ENCODE assay signal across 13 mouse cellular contexts in genomic region chr3:126611624-126612023, GRCm38 (mm10). TPM values are rescaled to one million over a fixed set of nuclear protein-coding genes. Genes with fewer than 3 reads are reported as not detected.
DNase-seq lines count a peak whose midpoint lies in the region; ATAC-seq and TF ChIP-seq lines count a peak whose summit lies in the region.
"Had no signal": no experiment of that assay in that cellular context is flagged by ENCODE, and none has a peak within 500 bp of the region (broad histone marks: within the 10 kb centered on the region; RNA-seq: fewer than 3 reads in every experiment).

No protein-coding gene starts in this region.

- no peak overlapping the region for H3K4me3 ChIP-seq in heart, embryonic 14.5 days (ENCODE audit: control insufficient read depth in 1 of 2, insufficient read depth in 1 of 2, low read depth in 1 of 2, low read length in 2 of 2)
- no peak overlapping the region for H3K4me3 ChIP-seq in spleen, adult 2 months (ENCODE audit: extremely low read depth, insufficient read depth, insufficient read length)
- peak overlapping the region; percentile 16; the same call in 1 of the 2 replicates for H3K4me3 ChIP-seq in intestine, postnatal 0 days (ENCODE audit: low read depth, low read length)
- H3K4me3 ChIP-seq: lung, embryonic 15.5 days had no signal

- peak overlapping the region; percentile 60 to 79; a peak in 3 of 4 replicates for H3K27ac ChIP-seq in heart, embryonic 14.5 days (replicated peaks in 1 of 2; ENCODE audit: control insufficient read depth in 1 of 2, insufficient read depth in 1 of 2, low read depth in 2 of 2, low read length in 2 of 2)
- peak overlapping the region; percentile 75 for H3K27ac ChIP-seq in spleen, adult 2 months (ENCODE audit: insufficient read depth, low read length)
- H3K27ac ChIP-seq in intestine, postnatal 0 days (ENCODE audit: low read depth, low read length) = peak overlapping the region; percentile 90
- H3K27ac ChIP-seq: lung, embryonic 15.5 days had no signal

- no peaks in the 10 kb centered on the region for H3K27me3 ChIP-seq in heart, embryonic 14.5 days (ENCODE audit: control insufficient read depth, insufficient read depth, low read length)
- H3K27me3 ChIP-seq in spleen, adult 2 months (ENCODE audit: control insufficient read depth, insufficient read depth, low read length) = no peaks in the 10 kb centered on the region
- H3K27me3 ChIP-seq in intestine, postnatal 0 days (replicated peaks; ENCODE audit: control insufficient read depth, insufficient read depth, low read length) = no peaks in the 10 kb centered on the region
- H3K27me3 ChIP-seq: lung, embryonic 15.5 days had no signal

- peaks cover 23 to 64% of the 10 kb centered on the region in 2 experiments for H3K4me1 ChIP-seq in heart, embryonic 14.5 days (ENCODE audit: control insufficient read depth in 2 of 2, insufficient read depth in 2 of 2, low read length in 2 of 2)
- peaks cover 34% of the 10 kb centered on the region; the same call in 1 of the 2 replicates for H3K4me1 ChIP-seq in spleen, adult 2 months (ENCODE audit: control insufficient read depth, insufficient read depth, insufficient read length)
- H3K4me1 ChIP-seq in intestine, postnatal 0 days (replicated peaks; ENCODE audit: control insufficient read depth, insufficient read depth, low read length) = peaks cover 11% of the 10 kb centered on the region

- TF ChIP-seq CTCF in spleen, adult 2 months (IDR thresholded peaks at IDR 0.05; ENCODE audit: extremely low read depth, insufficient read depth, insufficient read length, insufficient replicate concordance) = no peak
- no peak for TF ChIP-seq CTCF in intestine, postnatal 0 days (IDR thresholded peaks at IDR 0.05; ENCODE audit: low read depth)

- TF ChIP-seq POLR2A in spleen, adult 2 months (IDR thresholded peaks at IDR 0.05; ENCODE audit: low read depth, low read length) = no peak

- H3K36me3 ChIP-seq in heart, embryonic 14.5 days (ENCODE audit: control insufficient read depth, insufficient read depth, low read length) = peaks cover 5% of the 10 kb centered on the region; the same call in 1 of the 2 replicates
- peaks cover 3% of the 10 kb centered on the region for H3K36me3 ChIP-seq in spleen, adult 2 months (ENCODE audit: control insufficient read depth, insufficient read depth, low read length)
- H3K36me3 ChIP-seq in intestine, postnatal 0 days (ENCODE audit: control insufficient read depth, insufficient read depth) = 0 out of 2 replicates have a peak, but pooled peaks cover 3% of the 10 kb centered on the region
- H3K36me3 ChIP-seq: G1E; lung, embryonic 15.5 days had no signal

- no peak for DNase-seq in heart, postnatal 36 days
- no peak for DNase-seq in spleen, adult 2 months (ENCODE audit: low read depth in 1 of 2, low spot score in 2 of 2)
- no peak for DNase-seq in spleen, postnatal 36 days (ENCODE audit: low spot score in 2 of 2)
- no peak for DNase-seq in T-cell, adult 2 months (ENCODE audit: low spot score)
- DNase-seq: kidney, postnatal 25 days; right cerebral cortex, adult 18-20 months; thymus, adult 18-20 months had no signal

- 2% methylated on average over 7 of the region's 7 CpGs for WGBS in heart, embryonic 14.5 days
- WGBS in spleen, adult 2 months = 16% methylated on average over 7 of the region's 7 CpGs
- 15% methylated on average over 7 of the region's 7 CpGs for WGBS in intestine, postnatal 0 days

- intact Hi-C loops in heart, postnatal 36 days (cut with DNase I) = loop anchor here (5.0 kb wide), 1 partner anchor 81 kb away; no protein-coding TSS in a partner anchor

- no peak for ATAC-seq in heart, embryonic 14.5 days (ENCODE audit: insufficient number of reproducible peaks, insufficient read depth, low FRiP score, low read depth)
- peak; percentile 55 for ATAC-seq in intestine, postnatal 0 days
- no peak for ATAC-seq in erythroblast, adult 5-6 weeks (replicated peaks; ENCODE audit: low FRiP score, poor library complexity, severe bottlenecking)
- ATAC-seq: forebrain, embryonic 14.5 days had no signal

- peak overlapping the region; percentile 60 for H3K4me2 ChIP-seq in heart, embryonic 14.5 days (ENCODE audit: low read length)
- peak overlapping the region; percentile 58 for H3K4me2 ChIP-seq in intestine, postnatal 0 days (replicated peaks; ENCODE audit: low read depth)
- H3K4me2 ChIP-seq: lung, embryonic 15.5 days had no signal

- H3K9me3 ChIP-seq in heart, embryonic 14.5 days (ENCODE audit: control insufficient read depth, low read length) = 0 out of 2 replicates have a peak, but pooled peaks cover 4% of the 10 kb centered on the region
- H3K9me3 ChIP-seq in intestine, postnatal 0 days (ENCODE audit: control insufficient read depth) = 0 out of 2 replicates have a peak, but pooled peaks cover under 1% of the 10 kb centered on the region
- H3K9me3 ChIP-seq: lung, embryonic 15.5 days had no signal

- peak overlapping the region; percentile 60 for H3K9ac ChIP-seq in heart, embryonic 14.5 days (ENCODE audit: low read length)
- H3K9ac ChIP-seq in intestine, postnatal 0 days (ENCODE audit: low read depth, low read length) = 0 out of 2 replicates have a peak overlapping the region, but pooled peaks have one; percentile 42
- H3K9ac ChIP-seq: lung, embryonic 15.5 days had no signal

RNA-seq across cellular contexts. Expression of gene Camk2d, which starts 15.5 kb away (rescaled TPM):
- 149 and 154 TPM in 2 replicates for polyA plus RNA-seq in heart, embryonic 14.5 days (2014; fragmentation: Nextera tagmentation; extraction: Ambion mirVana)
- total RNA-seq in heart, postnatal 36 days (2021) = 100 to 1,000 TPM; 138 to 147 TPM
- polyA plus RNA-seq in spleen, adult 2 months (2012; rRNA removed) = 43.4 and 54.7 TPM in 2 replicates
- polyA plus RNA-seq in intestine, postnatal 0 days (2015; fragmentation: Nextera tagmentation; extraction: Ambion mirVana) = 42.6 and 50.4 TPM in 2 replicates
- 1.9 and 11.1 TPM in 2 replicates for total RNA-seq in erythroblast, adult 5-6 weeks (2015; ENCODE audit: low replicate concordance)
- total RNA-seq in erythroblast, adult 5-6 weeks (2017; ENCODE audit: low replicate concordance) = 5.6 and 11.7 TPM in 2 replicates
- polyA plus RNA-seq: G1E had no signal
